17 mouse cellular contexts compared by ENCODE assay signal in genomic region chr3:40654028-40654427, GRCm38 (mm10). TPM values are rescaled to one million over a fixed set of nuclear protein-coding genes. Genes with fewer than 3 reads are reported as not detected.
DNase-seq lines count a peak whose midpoint lies in the region; ATAC-seq lines count a peak whose summit lies in the region.
"Had no signal": no experiment of that assay in that cellular context is flagged by ENCODE, and none has a peak within 500 bp of the region (broad histone marks: within the 10 kb centered on the region; RNA-seq: fewer than 3 reads in every experiment).

No protein-coding gene starts in this region.

- 93% methylated on average over 11 of the region's 11 CpGs for WGBS in forebrain, embryonic 11.5 days

- H3K27ac ChIP-seq in forebrain, embryonic 11.5 days (ENCODE audit: low read depth, low read length), result no peak overlapping the region

- H3K4me3 ChIP-seq in forebrain, embryonic 11.5 days (ENCODE audit: low read depth, low read length), result no peak overlapping the region

- no peak overlapping the region for H3K4me2 ChIP-seq in forebrain, embryonic 11.5 days (ENCODE audit: low read depth, low read length, severe bottlenecking)

- no peaks in the 10 kb centered on the region; the same call in 1 of the 2 replicates for H3K36me3 ChIP-seq in forebrain, embryonic 11.5 days (ENCODE audit: control insufficient read depth, insufficient read depth, low read length)

- H3K9me3 ChIP-seq in forebrain, embryonic 11.5 days (ENCODE audit: control insufficient read depth, low read length), result no peaks in the 10 kb centered on the region

- no peak for ATAC-seq in forebrain, embryonic 11.5 days (replicated peaks; ENCODE audit: low FRiP score)
- ATAC-seq: intestine, embryonic 16.5 days had no signal

- H3K4me1 ChIP-seq in forebrain, embryonic 11.5 days (replicated peaks; ENCODE audit: control insufficient read depth, insufficient read depth, low read length), result no peaks in the 10 kb centered on the region

- intact Hi-C loops in heart, postnatal 10 days (cut with DNase I), result no loop called here

- H3K27me3 ChIP-seq in forebrain, embryonic 11.5 days (ENCODE audit: control insufficient read depth, insufficient read depth, low read length), result no peaks in the 10 kb centered on the region

- peak; percentile 18 for DNase-seq in gastrocnemius, postnatal 10 days
- no peak for DNase-seq in gastrocnemius, adult 18-20 months (ENCODE audit: low spot score)
- DNase-seq in ovary, postnatal 36 days (ENCODE audit: low spot score), result peak; percentile 18
- DNase-seq in ovary, postnatal 10 days (ENCODE audit: low spot score), result no peak
- DNase-seq in heart, postnatal 10 days, result peak; percentile 68 to 74
- DNase-seq in naive thymus-derived CD4-positive, alpha-beta T cell, adult 2 months (ENCODE audit: low read depth), result peak; percentile 5
- DNase-seq in forebrain, embryonic 11.5 days (ENCODE audit: low spot score), result no peak
- DNase-seq in urinary bladder, postnatal 36 days (ENCODE audit: low spot score in 2 of 2), result no peak
- DNase-seq: embryo, embryonic 11 days had no signal

- no peak overlapping the region for H3K9ac ChIP-seq in forebrain, embryonic 11.5 days (ENCODE audit: low read length)

RNA-seq across cellular contexts. Expression of gene Slc25a31, which starts 54.6 kb away (rescaled TPM):
- total RNA-seq in gastrocnemius, postnatal 10 days (2021), result not detected
- total RNA-seq in gastrocnemius, adult 18-20 months (2021), result not detected
- total RNA-seq in heart, postnatal 10 days (2021), result under 1 TPM; 0.35 to 0.38 TPM
- 0.11 TPM in 1 of 2 replicates, not detected in the other for polyA plus RNA-seq in forebrain, embryonic 11.5 days (2014; fragmentation: Nextera tagmentation; extraction: Ambion mirVana)
- total RNA-seq: hematopoietic stem cell, adult 5-6 weeks; liver, adult 2 months; megakaryocyte, adult 5-6 weeks; monocyte, adult 5-6 weeks; neutrophil, adult 5-6 weeks had no signal
- polyA plus RNA-seq: large intestine, adult 2 months; stomach, embryonic 14.5 days had no signal

Comparison
In these comparisons a context has a peak if more than half of its experiments do, and no peak if none do; other contexts are left out.
1. DNase-seq: peak in gastrocnemius, postnatal 10 days (single experiment), ovary, postnatal 36 days (single experiment), heart, postnatal 10 days (2 of 2) and naive thymus-derived CD4-positive, alpha-beta T cell, adult 2 months (single experiment); none in gastrocnemius, adult 18-20 months (single experiment), ovary, postnatal 10 days (single experiment), forebrain, embryonic 11.5 days (single experiment) and urinary bladder, postnatal 36 days (0 of 2).